Mouse (Mus musculus): Measurements from ENCODE around the gene Vars. TPM values are rescaled to one million over a fixed set of nuclear protein-coding genes. Genes with fewer than 3 reads are reported as not detected.

Vars gene
- total RNA-seq, 2 experiments from 2014 or later: 42.2 to 110 TPM

DNA sequence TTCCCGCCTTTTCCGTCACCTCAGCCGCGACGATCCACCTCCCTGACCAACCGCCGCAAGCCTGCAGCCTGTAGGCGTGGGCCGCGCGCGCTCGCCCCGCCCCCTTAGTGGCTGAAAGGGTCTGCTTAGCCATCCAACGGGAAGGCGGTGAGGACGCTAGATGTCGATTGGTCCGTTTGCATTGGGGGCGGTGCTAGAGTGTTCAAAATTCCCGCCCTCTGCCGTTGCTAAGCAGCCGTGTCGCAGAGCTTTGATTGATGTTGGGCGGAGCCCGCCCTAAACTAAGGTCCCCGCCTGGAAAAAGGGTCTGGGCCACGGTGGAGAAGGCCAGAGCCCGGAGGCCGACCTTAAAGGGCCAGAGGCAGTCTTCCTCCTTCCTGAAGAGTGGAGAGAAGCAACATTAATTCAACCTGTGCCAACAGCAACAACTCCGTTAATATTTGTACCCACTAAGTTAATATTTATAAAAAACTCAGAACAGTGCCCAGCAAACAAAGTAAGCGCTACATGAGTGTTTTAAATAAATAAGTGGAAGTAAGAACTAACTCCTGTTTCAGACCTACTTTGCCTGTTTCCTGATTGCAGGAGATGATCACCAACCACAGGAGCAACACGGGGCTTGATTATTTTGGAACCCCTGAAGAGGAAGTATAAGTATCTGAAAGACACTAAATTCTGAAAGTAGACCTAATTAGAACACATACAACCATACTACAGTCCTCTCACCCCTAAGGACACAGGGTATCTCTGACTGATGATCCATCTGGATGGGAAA lies 46.1 kb downstream of the Vars start, which contains the start of gene Msh5:
Gene Msh5 (minus strand): TSS at position 65 of the 775 bp plus-strand sequence.
- peak; percentile 75 for ATAC-seq (ENCODE audit: poor library complexity, severe bottlenecking)

DNA sequence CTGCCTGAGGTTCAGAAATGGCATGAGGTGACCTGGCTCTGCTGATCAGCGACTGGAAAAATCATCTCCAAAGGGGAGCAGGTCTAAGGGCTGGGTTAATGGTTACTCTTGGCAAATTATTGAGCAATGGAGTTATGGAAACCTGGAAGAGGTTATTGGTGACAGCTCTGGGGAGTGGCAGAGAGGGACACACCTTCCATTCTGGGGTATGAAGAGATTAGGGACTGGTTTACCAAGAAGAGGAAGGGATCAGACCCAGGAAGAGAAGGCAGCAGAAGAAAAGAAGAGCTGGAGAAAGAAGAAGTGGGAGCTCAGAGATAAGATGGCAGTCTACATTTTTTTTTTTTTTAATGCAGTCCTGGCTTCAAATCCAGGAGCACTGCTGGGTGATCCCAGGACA lies 46.9 kb downstream of the Vars start:
- no peak for ATAC-seq (ENCODE audit: poor library complexity, severe bottlenecking)

GRCm38 (mm10) chr17:35048149-35048931 lies 47.6 kb downstream of the Vars start:
- ATAC-seq (ENCODE audit: poor library complexity, severe bottlenecking): 0 out of 2 replicates have a peak, but pooled peaks have one; percentile 9

- no peak for ATAC-seq (ENCODE audit: poor library complexity, severe bottlenecking)
Measured at GRCm38 (mm10) chr17:35048932-35049440, 48.2 kb downstream of the Vars start.

DNA sequence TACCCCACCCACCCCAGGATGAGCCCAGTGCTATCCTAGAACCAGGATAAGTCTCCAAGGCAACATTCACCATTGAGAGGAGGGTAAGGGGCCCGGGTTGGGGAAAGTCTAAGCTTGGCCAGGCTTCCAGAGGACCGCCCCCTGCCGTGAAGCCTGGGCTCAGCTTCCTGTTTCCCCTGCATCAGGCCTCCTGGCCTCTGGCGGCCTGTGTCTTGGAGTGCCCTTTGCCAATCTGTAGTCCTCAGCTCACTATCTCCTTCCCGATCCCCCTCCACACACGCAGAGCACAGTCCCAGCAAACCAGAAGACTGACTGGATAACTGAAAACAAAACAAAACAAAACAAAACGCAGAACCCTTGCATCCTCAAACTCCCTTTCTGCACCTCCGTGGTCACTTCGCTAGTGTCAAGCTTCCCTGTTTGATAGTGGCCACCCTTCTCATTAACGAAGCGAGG lies 48.8 kb downstream of the Vars start, which contains the start of gene Clic1:
Gene Clic1 (plus strand): TSS at position 406 of the 456 bp plus-strand sequence.
- ATAC-seq (ENCODE audit: poor library complexity, severe bottlenecking): peak; percentile 19

GRCm38 (mm10) chr17:35050126-35050750 lies 49.5 kb downstream of the Vars start:
- ATAC-seq (ENCODE audit: poor library complexity, severe bottlenecking): peak; percentile 31

GRCm38 (mm10) chr17:35051156-35052086 lies 50.6 kb downstream of the Vars start:
- ATAC-seq (ENCODE audit: poor library complexity, severe bottlenecking): peak; percentile 74

- ATAC-seq (ENCODE audit: poor library complexity, severe bottlenecking): no peak
Measured at GRCm38 (mm10) chr17:35052271-35052798, 51.5 kb downstream of the Vars start.

- ATAC-seq (ENCODE audit: poor library complexity, severe bottlenecking): no peak
Measured at GRCm38 (mm10) chr17:35055691-35056495, 55.1 kb downstream of the Vars start.

DNA sequence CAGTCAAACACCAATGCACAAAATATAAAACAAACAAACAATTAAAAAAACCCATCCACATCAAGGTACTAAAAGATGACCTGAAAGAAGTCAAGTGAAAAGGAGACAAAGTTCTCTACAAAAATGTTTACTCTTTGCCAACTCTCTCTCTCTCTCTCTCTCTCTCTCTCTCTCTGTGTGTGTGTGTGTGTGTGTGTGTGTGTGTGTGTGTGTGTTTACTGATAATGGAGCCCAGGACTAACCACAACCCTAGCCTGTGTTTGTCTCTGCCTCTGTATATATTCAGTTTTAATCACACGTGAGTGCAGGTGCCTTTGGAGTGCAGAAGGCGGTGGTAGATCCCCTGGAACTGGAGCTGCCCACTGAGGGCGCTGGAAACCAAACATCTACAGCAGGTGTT lies 56.3 kb downstream of the Vars start:
- no peak for ATAC-seq (ENCODE audit: poor library complexity, severe bottlenecking)

DNA sequence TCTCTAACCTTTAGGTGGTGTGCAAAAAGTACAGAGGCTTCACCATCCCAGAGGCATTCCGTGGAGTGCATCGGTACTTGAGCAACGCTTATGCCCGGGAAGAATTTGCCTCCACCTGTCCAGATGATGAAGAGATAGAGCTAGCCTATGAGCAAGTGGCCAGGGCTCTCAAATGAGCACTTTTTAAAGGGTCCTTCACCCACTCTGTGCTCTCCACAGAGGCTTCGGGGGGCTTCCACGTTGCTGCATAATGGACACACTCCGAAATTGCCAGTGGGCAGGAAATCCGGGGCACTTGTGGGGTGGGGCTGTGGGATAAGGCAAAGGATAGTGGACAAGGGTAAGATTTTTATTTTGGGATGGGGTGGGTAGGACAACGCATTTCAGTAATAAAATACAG lies 57.5 kb downstream of the Vars start:
- no peak for ATAC-seq (ENCODE audit: poor library complexity, severe bottlenecking)

DNA sequence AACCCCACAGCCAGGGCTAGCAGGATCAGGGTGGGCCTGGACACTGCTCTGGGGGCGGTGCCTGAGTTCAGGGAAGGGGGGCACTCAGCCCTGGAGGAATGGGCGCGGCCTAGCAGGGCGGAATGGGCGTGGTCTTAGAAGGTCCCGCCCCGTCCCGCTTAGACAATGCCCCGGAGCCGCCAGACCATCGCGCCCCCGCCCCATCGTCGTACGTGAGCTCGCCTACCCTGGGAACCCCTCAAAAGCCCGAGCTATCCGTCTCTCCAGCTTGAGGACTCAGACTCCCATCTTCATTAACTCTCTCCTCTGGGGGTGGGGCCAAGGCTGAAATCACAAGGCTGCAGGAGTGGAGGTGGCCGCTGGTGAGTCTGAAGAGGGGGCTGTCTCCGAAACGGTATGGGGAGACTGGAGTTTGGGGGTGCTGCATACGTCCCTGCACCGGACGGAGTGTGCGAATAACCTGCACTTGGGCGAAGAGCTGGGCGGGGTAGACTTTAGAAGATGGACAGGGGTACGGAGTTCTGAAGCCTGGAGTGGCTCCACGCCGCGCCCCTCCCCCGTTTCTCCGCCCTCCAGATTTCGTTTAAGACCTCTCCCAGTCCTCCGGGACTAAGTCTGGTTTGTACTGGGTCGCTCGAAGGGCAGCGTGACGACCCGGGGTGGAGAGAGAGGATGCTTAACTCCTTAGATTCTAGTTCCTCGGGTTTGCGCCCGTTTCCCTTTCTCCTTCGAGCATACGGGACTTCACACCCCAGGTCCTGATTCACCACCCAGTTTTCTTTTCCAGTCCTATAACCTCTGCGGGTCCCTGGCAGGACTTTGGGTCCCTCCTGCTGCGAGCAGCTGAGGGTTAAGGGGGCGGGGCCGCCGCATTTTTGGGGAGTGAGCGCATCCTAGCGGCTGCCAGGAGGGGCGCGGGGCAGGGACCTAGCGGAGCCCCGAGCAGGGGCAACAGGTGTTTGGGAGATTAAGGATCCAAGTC lies 58.4 kb downstream of the Vars start, which contains the start of gene Ddah2:
Gene Ddah2 (plus strand): TSS at position 125 of the 982 bp plus-strand sequence.
- ATAC-seq (ENCODE audit: poor library complexity, severe bottlenecking): peak; percentile 93

DNA sequence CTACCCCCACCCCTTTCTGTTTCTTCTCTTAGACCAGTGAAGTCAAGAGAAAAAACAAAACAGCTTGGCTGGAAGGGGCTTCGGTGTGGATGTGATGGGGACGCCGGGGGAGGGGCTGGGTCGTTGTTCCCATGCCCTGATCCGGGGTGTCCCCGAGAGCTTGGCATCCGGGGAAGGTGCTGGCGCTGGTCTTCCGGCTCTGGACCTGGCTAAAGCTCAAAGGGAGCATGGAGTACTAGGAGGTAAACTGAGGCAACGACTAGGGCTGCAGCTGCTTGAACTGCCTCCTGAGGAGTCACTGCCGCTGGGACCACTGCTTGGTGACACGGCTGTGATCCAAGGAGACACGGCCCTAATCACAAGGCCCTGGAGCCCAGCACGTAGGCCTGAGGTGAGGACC lies 59.3 kb downstream of the Vars start:
- no peak for ATAC-seq (ENCODE audit: poor library complexity, severe bottlenecking)

DNA sequence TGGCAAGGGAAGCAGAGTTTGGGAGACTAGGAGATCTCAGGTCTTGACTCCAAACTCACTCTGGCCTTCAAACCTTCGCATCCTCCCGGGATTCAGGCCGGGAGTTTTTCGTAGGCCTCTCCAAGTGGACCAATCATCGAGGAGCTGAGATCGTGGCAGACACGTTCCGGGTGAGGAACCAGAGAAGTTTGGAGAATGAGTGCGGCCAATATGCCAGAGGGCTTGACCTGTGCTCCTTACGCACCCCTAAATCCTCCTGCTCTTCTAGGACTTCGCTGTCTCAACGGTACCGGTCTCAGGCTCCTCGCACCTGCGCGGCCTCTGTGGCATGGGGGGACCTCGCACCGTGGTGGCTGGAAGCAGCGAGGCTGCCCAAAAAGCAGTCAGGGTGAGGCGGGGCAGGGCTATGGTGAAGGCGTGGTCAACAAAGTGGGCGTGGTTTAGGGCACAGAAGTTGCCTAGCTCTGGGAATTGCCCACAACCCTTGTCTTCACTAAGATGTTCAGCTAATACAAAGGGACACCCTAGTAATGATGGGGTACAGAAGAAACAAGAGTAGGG lies 60.0 kb downstream of the Vars start:
- ATAC-seq (ENCODE audit: poor library complexity, severe bottlenecking): no peak

DNA sequence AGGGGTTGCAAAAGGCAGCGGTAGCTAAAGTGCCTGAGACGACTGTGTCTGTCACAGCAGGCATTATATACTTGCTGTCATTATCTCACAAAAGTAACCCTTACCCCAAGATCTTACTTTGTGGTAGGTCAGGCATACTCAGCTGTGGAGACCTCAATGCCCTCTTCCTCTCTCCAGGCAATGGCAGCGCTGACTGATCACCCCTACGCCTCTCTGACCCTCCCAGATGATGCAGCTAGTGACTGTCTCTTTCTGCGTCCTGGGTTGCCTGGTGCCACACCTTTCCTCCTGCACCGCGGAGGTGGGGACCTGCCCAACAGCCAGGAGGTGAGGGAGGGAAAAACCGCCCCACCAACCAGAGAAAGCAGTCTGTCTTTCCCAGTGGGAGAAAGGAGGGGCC lies 60.5 kb downstream of the Vars start:
- ATAC-seq (ENCODE audit: poor library complexity, severe bottlenecking): no peak

GRCm38 (mm10) chr17:35063466-35063865 lies 62.7 kb downstream of the Vars start:
- ATAC-seq (ENCODE audit: poor library complexity, severe bottlenecking): no peak

- ATAC-seq (ENCODE audit: poor library complexity, severe bottlenecking): no peak
Measured at GRCm38 (mm10) chr17:35064378-35064877, 63.6 kb downstream of the Vars start.
